Mouse (Mus musculus) midbrain, postnatal 0 days (tissue): ENCODE data around the gene Aaas. TPM values are rescaled to one million over a fixed set of nuclear protein-coding genes. Genes with fewer than 3 reads are reported as not detected.
A peak's percentile ranks its signal among the peaks of the same experiment; 100 is the strongest.

Experiments used
- ATAC-seq: fragments of 200-750 bp; cut with Nextera tagmentation; 2 replicates; pipeline ENCODE4 v1.8.0; 2017; ENCODE audit warnings: moderate number of reproducible peaks, mild to moderate bottlenecking, moderate TSS enrichment, moderate library complexity; ENCODE audit not compliant: low FRiP score
- DNase-seq: peaks from one replicate; pipeline ENCODE4 v3.0.0-alpha.2; 2015; ENCODE audit warnings: low spot score
- H3K27ac ChIP-seq: fragments of 300-500 bp; sonication (generic); 2 replicates; pipeline ENCODE4 v1.5.1; 2014; ENCODE audit warnings: low read depth, mild to moderate bottlenecking, low read length, mixed read lengths
- H3K27me3 ChIP-seq: fragments of 300-500 bp; sonication (generic); 2 replicates; pipeline ENCODE4 v1.6.1; 2014; ENCODE audit warnings: low read length, control low read depth, mixed read lengths; ENCODE audit not compliant: insufficient read depth
- H3K36me3 ChIP-seq: fragments of 300-500 bp; sonication (generic); 2 replicates; pipeline ENCODE4 v1.6.1; 2014; ENCODE audit warnings: low read length, control low read depth, mixed read lengths; ENCODE audit not compliant: insufficient read depth
- H3K4me1 ChIP-seq: fragments of 300-500 bp; sonication (generic); 2 replicates; pipeline ENCODE4 v1.6.1; 2014; ENCODE audit warnings: mild to moderate bottlenecking, control low read depth, antibody characterized with exemption, low read length, mixed read lengths; ENCODE audit not compliant: insufficient read depth
- H3K4me2 ChIP-seq: fragments of 300-500 bp; sonication (generic); 2 replicates; pipeline ENCODE4 v1.6.1; 2014; ENCODE audit warnings: low read depth, mild to moderate bottlenecking, low read length, mixed read lengths; ENCODE audit not compliant: poor library complexity, severe bottlenecking
- H3K4me3 ChIP-seq: fragments of 300-500 bp; sonication (generic); 2 replicates; pipeline ENCODE4 v1.5.1; 2014; ENCODE audit warnings: low read depth, mild to moderate bottlenecking, low read length, moderate library complexity
- H3K9ac ChIP-seq: fragments of 300-500 bp; sonication (generic); replicated peaks from 2 replicates; pipeline ENCODE4 v1.6.1; 2014; ENCODE audit warnings: mild to moderate bottlenecking, low read length, moderate library complexity, mixed read lengths; ENCODE audit not compliant: poor library complexity, severe bottlenecking
- H3K9me3 ChIP-seq: fragments of 300-500 bp; sonication (generic); 2 replicates; pipeline ENCODE4 v1.6.1; 2016; ENCODE audit warnings: low read length, control low read depth
- CTCF ChIP-seq: IDR thresholded peaks from 2 replicates; pipeline ENCODE4 v1.5.1; 2016; ENCODE audit warnings: antibody characterized with exemption, mild to moderate bottlenecking
- WGBS: fragments of 180-500 bp; shearing (Covaris S2); extraction: QIAGEN DNeasy Blood & Tissue Kit; methylation state at CpG from one replicate; pipeline ENCODE4 v1.1.7; 2014; 5-methylcytosine and 5-hydroxymethylcytosine counted together
- polyA plus RNA-seq: library from polyadenylated mRNA; unstranded; fragments of >200 nt; fragmentation: Nextera tagmentation; extraction: Ambion mirVana; gene quantifications from 2 replicates; pipeline ENCODE4 v1.2.1, GENCODE M21; 2015
- total RNA-seq: library from RNA; depleted of rRNA; stranded (reverse); fragments of >200 nt; gene quantifications from 2 replicates; pipeline ENCODE4 v1.2.3, GENCODE M21; 2014; rRNA removed

The Aaas gene
- total RNA-seq (21.8 and 31.1 TPM in 2 replicates), polyA plus RNA-seq (30.1 and 32.8 TPM in 2 replicates)

DNA sequence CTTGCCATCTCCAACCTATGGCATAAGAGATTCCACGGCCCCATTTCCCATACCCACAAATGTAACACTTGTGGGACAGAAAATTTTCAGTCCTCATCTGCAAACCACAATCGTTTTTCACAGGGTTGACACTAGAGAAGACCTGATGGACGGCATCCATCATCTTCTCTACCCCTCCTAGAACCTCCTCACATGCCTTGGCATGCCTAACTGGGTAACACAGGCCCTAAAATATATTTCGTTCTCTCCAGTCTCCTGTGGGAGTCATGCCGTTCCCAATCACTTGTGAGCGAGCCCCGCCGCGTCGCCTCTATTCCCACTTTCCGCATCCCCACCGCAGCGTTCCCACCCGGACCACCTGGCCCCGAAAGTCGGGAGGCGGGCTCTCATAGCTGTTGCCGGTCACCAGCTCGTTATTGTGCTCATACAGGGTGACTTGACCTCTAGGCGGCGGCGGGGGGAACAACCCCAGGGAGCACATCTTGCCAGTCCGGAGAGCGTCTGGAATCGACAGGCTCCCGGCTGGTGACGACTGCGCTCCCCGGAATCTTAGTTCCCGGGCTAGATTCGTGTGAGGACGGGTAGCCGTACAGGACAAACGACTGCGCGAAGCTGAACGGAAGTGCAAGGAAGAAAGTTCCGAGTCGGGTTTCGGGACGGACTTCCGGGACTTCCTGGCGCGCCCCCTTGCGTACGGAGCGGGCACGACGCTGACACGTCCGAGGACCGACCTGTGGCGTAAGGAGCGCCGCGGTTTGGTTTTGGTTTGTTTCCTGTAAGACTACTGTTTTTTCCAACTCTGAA, at the start of gene Aaas:
TSS of gene Aaas (minus strand) at position 634 of the 804 bp plus-strand sequence.
- peak; percentile 89 for TF ChIP-seq CTCF
- no peaks in the 10 kb centered on the region for H3K9me3 ChIP-seq
- peaks cover 3% of the 10 kb centered on the region; the same call in 1 of the 2 replicates for H3K4me1 ChIP-seq
- H3K4me3 ChIP-seq = peak within 1 kb of the TSS; percentile 74
- DNase-seq (peak; percentile 96), ATAC-seq (peak; percentile 89)
- peaks cover 13% of the 10 kb centered on the region; the same call in 1 of the 2 replicates for H3K36me3 ChIP-seq
- peak within 1 kb of the TSS; percentile 74 for H3K9ac ChIP-seq
- H3K27me3 ChIP-seq = no peaks in the 10 kb centered on the region
- under 1% methylated on average over 56 of the region's 56 CpGs for WGBS
- peak within 1 kb of the TSS; percentile 62 for H3K27ac ChIP-seq
- H3K4me2 ChIP-seq = peak within 1 kb of the TSS; percentile 93

GRCm38 (mm10) chr15:102399229-102400221, 49.0 kb upstream of the Aaas start:
- ATAC-seq (no peak), DNase-seq (peak; percentile 59)
- Histone ChIP-seq H3K9ac (0 out of 2 replicates have a peak overlapping the region, but pooled peaks have one; percentile 2), H3K27ac (peak overlapping the region; percentile 55; the same call in 1 of the 2 replicates), H3K36me3 (no peaks in the 10 kb centered on the region), H3K4me2 (peak overlapping the region; percentile 53), H3K27me3 (no peaks in the 10 kb centered on the region), H3K9me3 (no peaks in the 10 kb centered on the region), H3K4me3 (peak overlapping the region; percentile 27; the same call in 1 of the 2 replicates), H3K4me1 (no peaks in the 10 kb centered on the region)
- WGBS = 7% methylated on average over 34 of the region's 34 CpGs
- TF ChIP-seq CTCF = no peak

- no peak for TF ChIP-seq CTCF
- 26% methylated on average over 5 of the region's 5 CpGs for WGBS
- H3K27me3 ChIP-seq = no peaks in the 10 kb centered on the region
- H3K4me3 ChIP-seq = no peak overlapping the region
- H3K9ac ChIP-seq = no peak overlapping the region
- H3K27ac ChIP-seq = no peak overlapping the region
- no peak overlapping the region for H3K4me2 ChIP-seq
- H3K4me1 ChIP-seq = no peaks in the 10 kb centered on the region
- no peaks in the 10 kb centered on the region for H3K9me3 ChIP-seq
- no peaks in the 10 kb centered on the region for H3K36me3 ChIP-seq
- ATAC-seq (no peak), DNase-seq (no peak)
Measured at GRCm38 (mm10) chr15:102398629-102399028, 48.1 kb upstream of the Aaas start.

GRCm38 (mm10) chr15:102395061-102395460, 44.5 kb upstream of the Aaas start:
- Histone ChIP-seq H3K4me2 (no peak overlapping the region), H3K27ac (no peak overlapping the region), H3K36me3 (no peaks in the 10 kb centered on the region), H3K27me3 (no peaks in the 10 kb centered on the region), H3K4me3 (no peak overlapping the region), H3K9me3 (no peaks in the 10 kb centered on the region), H3K4me1 (no peaks in the 10 kb centered on the region), H3K9ac (no peak overlapping the region)
- TF ChIP-seq CTCF = no peak
- ATAC-seq (no peak), DNase-seq (no peak)
- WGBS = 6% methylated on average over 3 of the region's 3 CpGs

GRCm38 (mm10) chr15:102393584-102394014, 43.0 kb upstream of the Aaas start:
- Histone ChIP-seq H3K4me1 (no peaks in the 10 kb centered on the region), H3K27me3 (no peaks in the 10 kb centered on the region), H3K4me2 (no peak overlapping the region), H3K9me3 (no peaks in the 10 kb centered on the region), H3K9ac (no peak overlapping the region), H3K27ac (no peak overlapping the region), H3K36me3 (no peaks in the 10 kb centered on the region), H3K4me3 (no peak overlapping the region)
- DNase-seq (no peak), ATAC-seq (no peak)
- TF ChIP-seq CTCF = no peak
